Mouse (Mus musculus): ENCODE results near the gene Lpin2.

- TF ChIP-seq POLR2A (IDR thresholded peaks at IDR 0.05; ENCODE audit: borderline replicate concordance, insufficient read depth, low read length) (no peak), CTCF (IDR thresholded peaks at IDR 0.05; ENCODE audit: borderline replicate concordance, insufficient read depth, low read depth, low read length) (no peak)
These were observed 1.8 kb upstream of the Lpin2 start for GRCm38 (mm10) chr17:71180601-71181000.
